Mouse (Mus musculus) adrenal gland, adult 18-20 months (tissue): ENCODE results near the gene Abhd5. TPM values are rescaled to one million over a fixed set of nuclear protein-coding genes. Genes with fewer than 3 reads are reported as not detected.

Experiments
- DNase-seq, 2 experiments: peaks; one replicate each; pipeline ENCODE4 v3.0.0; 2021 to 2022; ENCODE audit warnings: low spot score in 2 of 2
- total RNA-seq, 2 experiments: library from RNA; stranded (reverse); gene quantifications; 1 replicate in 1 of 2; 2 replicates in 1 of 2; pipeline ENCODE4 v1.2.3; 2021

The Abhd5 gene
- total RNA-seq, 2 experiments from 2014 or later: 91.2 to 99.4 TPM

DNA sequence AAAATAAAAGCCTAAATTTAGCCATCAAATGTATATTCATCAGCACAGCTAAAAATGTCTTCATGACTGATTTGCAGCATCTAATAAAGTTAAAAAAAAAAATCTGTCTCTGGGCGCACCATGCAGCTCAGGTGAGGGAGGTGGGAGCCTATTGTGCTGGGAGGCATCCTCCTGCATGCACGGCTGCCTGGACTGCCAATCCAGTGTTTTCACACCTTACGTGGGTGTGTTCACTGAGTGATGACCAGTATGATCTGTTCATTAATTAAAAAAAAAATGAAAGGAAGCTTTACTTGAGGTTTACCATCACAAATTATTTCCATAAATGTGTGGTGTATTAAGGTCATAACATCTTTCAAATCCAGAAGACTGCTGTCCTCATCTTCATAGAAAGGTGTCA lies 6.1 kb upstream of the Abhd5 start:
- DNase-seq: no peak

DNA sequence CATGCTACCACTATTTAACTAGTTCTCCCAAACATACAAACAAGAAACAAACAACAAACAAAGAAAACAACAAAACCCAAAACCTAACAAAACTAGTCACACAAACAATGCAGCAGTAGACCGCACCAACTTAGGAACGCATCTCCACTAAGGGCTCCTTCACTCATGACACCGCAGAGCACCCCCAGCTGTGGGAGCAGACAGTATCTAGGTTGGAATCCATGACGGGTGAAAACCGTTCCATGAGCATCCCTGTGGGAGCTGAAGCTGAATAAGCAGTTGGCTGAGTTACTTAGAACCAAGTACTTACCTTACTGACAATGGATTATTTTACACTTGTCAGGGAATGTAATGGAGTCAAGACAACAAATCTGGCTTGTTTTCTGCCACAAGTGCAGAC lies 5.3 kb upstream of the Abhd5 start:
- DNase-seq: no peak

DNA sequence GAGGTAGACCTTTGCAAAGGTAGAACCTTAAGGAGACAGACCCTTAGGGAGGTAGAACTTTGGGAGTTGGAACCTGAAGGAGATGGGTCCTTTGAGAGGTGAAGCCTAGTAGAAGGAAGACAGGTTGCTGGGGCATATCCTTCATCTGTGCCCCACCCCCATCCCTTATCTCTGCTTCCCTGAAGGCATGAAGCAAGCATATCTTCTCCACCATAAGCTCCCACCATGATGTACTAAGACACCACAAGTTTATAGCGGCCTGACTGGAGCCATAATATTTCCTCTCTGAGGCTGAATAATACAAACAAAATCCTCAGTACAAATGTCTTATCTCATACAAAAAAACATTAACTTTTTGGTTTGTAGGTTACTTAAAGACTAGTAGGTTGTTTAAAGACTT lies 3.5 kb upstream of the Abhd5 start:
- no peak for DNase-seq

DNA sequence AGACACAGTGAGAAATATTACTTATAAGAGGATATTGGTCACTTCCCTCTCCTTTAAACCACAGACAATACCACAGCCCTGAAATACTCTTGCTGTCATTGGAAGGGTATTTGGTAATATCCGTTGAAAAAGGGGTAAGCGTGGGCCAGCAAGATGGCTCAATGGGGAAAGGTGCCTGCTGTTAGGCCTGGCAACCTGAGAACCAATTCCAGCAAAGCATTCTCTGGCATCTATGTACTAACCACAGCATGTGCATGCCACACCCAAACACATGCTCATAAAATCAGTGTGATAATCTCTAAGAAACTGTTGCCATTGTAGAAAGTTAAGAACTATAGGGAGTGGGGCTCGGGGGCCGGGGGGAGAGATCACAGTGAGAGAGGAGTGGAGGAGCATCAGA lies 2.1 kb upstream of the Abhd5 start:
- DNase-seq: no peak

DNA sequence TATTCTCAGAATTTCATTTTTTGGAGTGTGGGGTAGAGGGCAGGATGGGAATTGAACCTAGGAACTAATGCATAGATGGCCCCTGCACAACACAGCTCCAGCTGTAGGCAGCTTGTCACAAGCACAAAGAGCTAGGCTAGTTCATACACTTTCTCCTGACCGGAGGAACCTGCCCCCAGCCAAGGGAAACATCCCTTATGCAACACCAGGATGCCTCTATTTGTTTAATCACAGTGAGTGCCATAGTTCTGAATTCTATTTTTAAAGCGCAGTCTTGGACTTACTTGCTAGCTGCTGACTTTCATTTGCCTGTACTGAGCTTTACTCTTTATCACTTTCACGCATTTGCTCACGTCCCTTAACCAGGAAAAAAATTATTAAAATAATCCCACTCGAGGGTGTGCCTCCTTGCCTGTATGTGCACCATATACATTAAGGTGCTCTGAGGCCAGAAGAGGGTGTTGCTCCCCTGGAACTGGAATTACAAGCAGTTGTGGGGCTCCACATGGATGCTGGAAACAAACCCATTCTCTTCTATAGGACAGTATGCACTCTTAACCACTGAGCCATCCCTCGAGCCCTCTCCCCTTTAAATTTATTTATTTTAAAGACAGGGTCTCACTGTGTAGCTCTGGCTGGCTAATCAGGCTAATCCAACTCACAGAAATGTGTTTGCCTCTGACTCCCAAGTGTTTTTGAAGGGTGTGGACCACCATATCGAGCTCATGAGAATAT lies 845 bp upstream of the Abhd5 start:
- no peak for DNase-seq

DNA sequence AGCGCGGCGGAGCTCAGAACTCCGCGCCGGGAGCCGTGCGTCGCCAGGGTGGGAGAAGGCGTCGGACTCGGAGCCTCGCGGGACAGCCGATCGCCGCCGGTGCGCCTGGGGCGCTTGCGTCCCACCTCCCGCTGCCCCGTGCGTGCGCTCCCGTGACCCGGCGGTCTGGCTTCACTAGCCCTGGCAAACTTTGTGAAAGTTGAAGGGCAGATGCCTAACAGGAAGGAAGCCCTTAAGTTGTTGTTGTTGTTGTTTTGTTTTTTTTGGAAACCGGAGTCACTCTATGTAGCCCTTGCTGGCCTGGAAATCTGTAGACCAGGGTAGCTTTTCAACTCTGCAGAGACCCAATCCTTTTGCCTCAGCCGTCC lies 601 bp downstream of the Abhd5 start:
- no peak for DNase-seq

DNA sequence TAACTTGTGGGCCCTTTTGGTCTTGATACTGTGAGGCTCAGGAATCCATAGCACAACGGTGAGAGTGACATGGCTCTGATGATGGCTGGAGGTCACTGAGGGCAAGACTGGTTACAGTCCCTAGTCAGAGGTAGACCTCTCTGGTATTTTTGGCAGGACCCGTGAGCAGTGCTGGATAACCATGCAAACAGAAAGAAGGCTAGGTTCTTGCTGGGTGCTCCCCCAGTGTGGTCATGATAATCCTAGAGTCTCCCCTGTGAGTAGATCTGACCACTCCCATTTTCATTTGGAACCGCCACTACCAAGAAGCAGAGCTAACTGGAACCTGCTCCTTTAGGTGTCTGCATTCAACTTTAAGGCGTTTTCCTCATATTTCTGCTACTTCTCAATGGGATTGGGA lies 1.5 kb downstream of the Abhd5 start:
- DNase-seq: no peak

DNA sequence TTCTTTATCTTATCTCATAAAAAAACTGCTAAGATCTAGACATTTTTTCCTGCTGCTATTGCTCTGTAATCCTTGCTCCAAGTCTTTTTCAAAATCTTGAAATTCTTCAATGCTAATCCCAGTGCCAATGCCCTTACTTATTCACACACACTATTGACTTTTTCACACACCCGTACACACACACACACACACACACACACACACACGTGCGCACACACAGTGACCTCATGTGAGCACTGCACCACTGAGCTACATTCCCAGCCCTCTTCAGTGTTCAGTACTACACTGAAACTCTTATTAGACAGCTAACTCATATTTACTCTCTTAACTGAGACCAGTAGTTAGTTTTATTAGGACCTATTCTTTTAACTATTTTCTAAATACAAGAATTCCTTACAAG lies 2.8 kb downstream of the Abhd5 start:
- DNase-seq: no peak

DNA sequence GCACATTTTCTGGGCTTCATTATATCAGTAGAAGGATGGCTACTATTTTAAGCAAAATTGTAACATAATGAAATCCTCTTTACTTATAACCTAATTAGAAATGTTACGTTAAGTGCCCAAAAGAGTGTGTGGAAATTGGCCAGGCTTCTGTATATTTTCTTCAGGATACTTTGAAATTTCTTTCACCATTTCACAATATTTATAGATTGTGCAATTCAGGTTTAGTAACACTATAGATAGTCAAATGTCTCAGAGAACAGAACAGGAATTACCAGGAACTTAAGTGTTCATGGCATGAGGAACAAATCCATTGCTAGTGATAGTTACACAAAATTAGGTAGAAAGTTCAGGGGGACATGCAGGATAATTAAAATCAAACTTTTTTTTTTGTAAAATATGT lies 5.7 kb downstream of the Abhd5 start:
- DNase-seq: no peak

DNA sequence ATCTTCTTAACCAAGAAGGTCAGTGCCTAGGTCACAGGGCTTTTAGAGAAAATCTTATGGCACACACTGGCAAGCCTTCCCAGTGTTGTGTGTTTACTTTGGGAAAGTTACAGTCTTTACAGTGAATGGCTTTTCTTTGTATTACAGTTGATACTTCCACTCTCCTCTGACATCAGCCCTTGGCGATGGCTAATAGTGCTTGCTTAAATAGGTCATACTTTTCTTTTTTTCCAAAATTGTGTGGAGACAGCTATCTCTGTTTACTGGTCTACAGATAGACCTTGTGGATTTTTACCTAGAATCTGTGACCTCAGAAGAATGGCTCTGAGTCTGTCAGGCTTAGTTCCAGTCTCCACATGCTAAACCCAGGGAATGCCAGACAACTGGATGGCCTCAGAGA lies 6.2 kb downstream of the Abhd5 start:
- DNase-seq: no peak

DNA sequence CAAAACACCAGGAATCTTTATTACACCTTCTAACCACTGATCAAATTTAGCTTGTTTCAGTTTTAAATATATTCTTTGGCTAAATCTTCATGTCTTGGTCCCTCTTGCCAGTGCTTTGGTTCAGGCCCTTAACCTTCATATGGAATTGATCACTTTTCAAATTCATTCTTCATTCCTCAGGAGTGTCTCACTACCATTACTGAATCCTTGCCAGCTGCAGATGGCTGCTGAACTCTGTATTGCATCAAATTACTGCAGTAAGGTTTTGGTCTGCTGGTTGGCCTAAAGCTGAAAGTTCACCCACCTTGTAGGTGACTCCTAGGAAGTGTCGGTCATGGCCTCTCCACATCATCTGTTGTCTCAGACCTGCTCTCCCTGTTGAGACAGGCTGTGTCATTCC lies 12.8 kb downstream of the Abhd5 start:
- no peak for DNase-seq

DNA sequence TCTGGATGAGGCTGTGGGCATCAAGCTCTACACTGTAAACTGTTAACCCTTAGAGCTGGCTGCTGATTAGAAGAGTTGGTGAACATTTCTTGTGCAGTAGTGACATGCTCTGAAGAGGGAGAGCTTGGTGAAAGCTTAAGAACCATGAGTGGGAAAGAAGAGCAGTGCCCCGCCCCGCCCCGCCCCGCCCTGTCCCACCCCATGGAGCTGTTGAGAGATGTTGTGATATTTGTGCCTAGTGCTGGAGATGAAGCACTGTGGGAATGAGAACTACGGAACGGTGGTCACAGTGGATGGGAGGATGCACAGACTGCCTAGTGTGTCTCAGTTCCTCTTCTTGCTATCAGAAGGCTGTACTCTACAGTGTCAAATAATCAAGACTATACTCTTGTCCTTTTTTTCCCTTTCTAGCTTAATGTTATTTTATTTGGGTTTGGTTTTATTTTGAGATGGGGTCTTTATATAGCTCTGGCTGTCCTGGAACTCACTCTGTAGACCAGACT lies 18.9 kb downstream of the Abhd5 start:
- no peak for DNase-seq

DNA sequence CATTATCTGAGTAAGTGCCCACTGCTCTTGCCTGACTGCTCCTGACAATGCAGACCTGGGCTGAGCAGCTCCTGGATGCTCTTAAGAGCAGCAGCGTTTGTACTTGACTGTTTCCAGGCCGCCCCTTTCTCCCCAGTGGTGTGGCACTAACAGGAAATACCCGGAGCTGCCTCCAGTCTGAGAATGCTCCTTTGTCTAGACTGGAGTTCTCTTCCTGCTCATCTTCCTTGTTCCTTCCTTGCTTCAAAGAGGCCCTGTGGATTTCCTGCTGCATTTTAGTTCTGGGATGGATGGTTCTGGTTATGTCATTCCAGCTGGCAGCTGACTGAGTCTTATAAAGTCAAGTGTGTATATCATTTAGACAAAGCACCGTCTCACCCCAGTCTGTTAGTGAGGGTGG lies 21.1 kb downstream of the Abhd5 start:
- DNase-seq: no peak

DNA sequence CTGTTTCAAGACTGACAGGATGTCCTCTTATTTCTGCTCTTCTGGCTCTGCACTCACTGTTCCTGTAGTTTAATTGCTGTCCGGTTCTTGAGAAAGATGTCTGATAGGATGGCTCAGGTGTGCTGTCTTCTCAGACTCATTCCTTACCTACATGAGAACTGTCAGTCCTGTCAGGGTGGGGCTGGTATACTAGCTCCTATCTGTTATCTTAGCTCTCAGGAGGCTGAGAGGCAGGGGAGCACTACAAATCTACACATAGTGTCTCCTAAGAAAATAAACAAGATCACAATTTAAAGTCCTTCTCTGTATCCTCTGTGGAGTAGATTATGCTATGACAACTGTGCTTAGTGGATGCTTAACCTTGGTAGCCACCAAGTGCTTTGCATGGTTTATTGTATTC lies 21.6 kb downstream of the Abhd5 start:
- DNase-seq: no peak

DNA sequence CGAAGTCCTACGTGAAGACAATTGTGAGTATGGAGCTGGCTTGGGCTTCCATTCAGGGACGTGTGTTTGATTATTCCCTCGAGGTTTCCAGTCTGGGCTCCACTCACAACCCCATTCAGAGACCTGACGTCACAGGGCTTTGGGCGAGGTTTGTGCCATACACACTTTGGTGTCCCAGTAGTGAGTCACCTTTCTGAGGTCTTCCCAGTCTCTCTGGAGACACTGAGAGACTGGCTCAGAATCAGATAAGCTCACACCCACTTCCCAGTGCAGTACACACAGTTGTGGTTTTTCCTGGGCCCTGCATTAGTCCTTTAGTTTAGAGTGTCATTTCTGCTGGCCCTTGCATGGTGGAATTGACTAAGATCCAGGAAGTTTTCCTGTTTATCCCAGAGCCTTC lies 27.6 kb downstream of the Abhd5 start:
- DNase-seq: no peak

DNA sequence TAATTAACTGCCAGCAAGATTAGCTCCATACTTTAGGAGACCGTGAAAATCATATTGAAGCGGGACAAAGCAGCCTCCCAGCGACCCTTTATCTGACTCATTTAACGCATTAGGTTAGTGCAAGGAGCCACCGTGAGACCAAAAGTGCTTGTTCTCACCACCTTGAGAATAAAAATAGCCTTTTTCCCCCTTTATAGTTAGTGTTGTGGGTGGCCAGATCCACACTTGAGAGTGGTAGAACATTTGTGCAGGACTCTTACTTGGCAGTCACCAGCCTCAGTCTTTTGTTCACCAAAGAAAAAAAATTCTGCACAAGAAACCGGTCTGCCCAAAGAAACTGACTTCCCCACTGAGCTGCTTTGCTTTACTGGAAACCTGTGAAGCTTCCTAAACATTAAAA lies 29.6 kb downstream of the Abhd5 start:
- DNase-seq: no peak

DNA sequence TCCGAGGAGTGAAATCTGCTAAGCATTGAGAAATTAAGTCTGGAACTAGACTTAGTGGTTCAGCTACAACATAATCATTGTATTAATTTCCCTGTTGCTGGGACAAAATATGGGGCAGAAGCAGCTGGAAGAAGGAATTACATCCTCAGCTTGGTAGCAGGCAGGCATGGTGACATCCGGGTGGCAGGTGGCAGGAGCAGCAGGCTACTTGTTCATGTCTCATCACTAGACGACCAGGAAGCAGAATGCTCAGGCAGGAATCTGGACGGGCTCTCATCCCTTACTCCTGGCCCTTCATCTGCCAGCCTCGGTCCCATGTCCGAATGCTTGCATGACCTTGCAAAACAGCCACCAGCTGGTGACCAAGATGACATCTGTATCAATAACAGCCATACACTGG lies 30.6 kb downstream of the Abhd5 start:
- DNase-seq: no peak

DNA sequence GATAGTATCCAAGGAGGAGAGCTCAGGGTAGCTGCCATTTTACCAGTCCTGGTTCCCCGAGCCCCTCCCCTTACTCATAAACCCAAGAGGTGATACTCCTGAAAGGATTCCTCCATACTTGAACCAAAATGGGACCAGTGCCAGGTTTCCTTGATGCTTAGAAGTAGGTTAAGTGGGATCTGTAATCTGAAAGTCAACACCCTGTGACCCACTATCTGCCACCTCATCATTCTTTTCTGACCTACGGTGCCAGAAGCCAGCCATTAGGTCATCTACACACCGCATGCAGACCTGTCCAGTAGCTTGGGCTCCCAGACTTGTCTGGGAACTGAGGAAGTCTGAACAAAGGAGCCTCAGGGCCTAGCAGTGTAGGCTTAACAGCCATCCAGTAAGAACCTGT lies 34.6 kb downstream of the Abhd5 start:
- DNase-seq: no peak

DNA sequence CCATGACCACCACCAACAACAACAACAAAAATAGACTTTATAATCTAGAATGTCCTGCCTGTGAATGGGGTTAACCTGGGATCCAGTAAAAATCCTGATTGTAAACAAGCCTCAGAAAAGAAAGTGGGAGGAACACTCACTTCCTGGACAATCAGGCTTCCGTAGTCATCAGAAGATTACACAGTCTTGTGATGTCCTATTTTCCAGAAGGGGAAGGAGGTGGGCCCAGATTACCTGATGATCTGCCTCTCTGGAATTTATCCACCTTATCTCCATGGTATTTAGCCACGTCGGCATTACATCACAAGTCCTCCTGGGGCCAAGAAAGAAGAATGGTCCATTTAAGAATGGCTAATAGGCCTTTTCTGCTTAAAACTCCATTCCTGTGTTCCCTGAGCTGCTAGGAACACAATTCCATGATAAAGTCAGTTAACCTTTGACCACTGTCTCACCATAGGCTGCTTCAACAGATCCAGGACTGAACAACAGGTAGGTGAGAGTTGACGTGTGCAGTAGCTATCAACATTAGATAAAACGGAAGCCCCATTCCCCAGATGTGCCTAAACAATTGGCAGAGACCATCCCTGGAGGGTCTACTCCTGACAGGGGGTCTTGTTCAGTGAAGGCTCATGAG lies 38.0 kb downstream of the Abhd5 start:
- no peak for DNase-seq

DNA sequence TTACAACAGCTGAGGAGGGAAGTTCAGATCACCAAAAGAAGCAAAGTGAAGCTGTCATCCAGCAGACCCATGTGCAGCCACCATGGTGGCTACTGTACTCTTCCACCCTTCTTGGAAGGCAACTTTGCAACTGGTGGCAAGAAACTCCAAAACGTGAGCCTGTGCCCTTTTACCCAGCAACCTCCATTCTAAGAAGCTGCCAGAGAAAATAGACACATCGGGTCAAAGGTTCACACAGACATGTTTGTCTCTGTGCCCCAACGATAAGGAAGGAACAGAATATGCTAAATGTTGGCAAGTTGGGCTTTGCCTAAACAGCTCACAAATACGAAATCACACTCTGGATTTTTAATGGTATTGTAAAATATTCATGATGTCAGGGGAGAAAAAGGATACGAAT lies 44.4 kb downstream of the Abhd5 start:
- no peak for DNase-seq

DNA sequence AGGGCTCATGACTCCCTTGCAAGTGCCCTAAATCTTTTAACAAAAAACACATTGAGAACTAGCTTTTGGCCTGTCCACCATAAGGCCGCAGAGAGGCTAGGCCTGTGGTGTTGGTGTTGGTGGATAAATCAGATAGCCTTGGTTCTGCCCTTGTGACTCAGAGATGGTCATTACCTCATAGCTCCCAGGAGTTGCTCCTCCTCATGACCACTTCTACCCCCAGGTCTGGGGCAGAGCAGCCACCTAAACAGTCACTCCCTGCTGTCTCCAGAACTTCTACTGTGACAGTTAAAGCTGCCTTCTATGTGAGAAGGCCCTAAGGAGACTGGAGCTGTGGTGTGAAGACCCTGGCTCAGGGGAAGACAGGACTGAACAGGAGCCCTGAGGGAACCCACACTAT lies 45.7 kb downstream of the Abhd5 start:
- DNase-seq: no peak

DNA sequence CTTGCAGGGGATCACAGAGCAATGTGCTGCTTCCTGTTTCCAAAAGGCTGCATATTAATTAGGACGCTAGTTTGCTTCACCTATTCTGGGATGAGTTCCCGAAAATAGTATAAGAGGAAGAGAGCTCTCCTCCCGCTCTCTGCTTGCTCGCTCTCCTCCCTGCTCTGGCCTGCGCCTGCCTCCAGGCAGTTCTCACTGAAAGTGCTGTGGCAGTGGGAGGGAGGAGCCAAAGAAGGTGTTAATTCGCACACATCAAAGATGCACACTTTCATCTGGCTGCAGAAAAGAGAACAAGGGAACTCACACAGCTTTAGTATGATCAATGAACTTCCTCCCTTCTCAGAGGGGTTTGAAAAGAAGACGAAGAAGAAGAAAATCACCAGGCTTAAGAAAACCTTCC lies 47.3 kb downstream of the Abhd5 start:
- DNase-seq: no peak

DNA sequence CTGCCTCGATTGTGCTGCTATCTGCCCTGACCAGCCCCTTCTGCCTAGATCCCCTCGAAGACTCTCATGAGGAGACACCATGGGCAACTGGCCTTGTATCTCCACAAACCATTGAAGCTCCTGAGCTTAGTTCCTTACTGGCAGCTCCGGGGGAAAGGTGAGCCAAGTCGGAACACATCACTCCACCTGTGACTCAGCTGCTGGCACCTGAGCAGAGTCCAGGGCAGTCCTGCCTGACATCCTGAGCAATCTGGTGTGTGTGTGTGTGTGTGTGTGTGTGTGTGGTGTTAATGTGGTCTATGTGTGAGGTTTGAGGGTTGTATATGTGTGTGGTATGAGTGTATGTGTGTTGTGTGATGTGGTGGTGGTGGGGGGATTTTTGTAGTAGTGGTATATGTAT lies 49.8 kb downstream of the Abhd5 start:
- DNase-seq: no peak
